Mouse (Mus musculus): ENCODE measurements at regions not wholly inside any gene's neighbourhood (a gene's known extent, or its start where the extent isn't known, plus 50 kb on each side); places are given as distances from the start of the nearest gene placed in this dataset.

DNA sequence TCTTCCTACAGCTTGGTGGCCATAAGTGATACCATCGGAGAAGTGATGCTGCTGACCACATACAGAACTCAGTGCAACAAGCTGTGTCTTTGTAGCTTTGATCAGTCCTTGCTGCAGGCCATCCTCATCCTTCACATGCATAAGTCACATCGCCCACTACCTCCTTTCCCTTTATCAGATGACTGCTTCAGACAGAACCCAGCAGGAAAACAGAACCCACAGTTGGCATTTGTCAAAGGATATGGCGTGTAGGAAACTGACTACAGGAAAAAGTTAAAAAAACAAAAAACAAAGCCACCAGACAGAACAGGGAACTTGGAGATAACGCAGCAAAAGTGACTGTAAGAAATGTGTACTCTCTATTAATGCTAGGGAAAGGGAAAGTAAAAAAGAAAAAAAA lies 136.1 kb upstream of the Mocs2 start:
- Histone ChIP-seq H3K27me3 (replicated peaks; ENCODE audit: insufficient read depth, low read length) (no peaks in the 10 kb centered on the region), H3K9me3 (ENCODE audit: low read length) (no peaks in the 10 kb centered on the region), H3K4me2 (replicated peaks; ENCODE audit: low read depth, low read length) (no peak overlapping the region), H3K4me1 (ENCODE audit: insufficient read depth, low read depth, low read length) (no peaks in the 10 kb centered on the region), H3K36me3 (ENCODE audit: insufficient read depth, low read length) (no peaks in the 10 kb centered on the region), H3K4me3 (ENCODE audit: low read depth, low read length) (no peak overlapping the region), H3K9ac (replicated peaks; ENCODE audit: low read depth) (no peak overlapping the region), H3K27ac (ENCODE audit: low read length) (no peak overlapping the region)
- DNase-seq (ENCODE audit: low spot score) (no peak), ATAC-seq (no peak)
- WGBS: 69% methylated on average over 4 of the region's 4 CpGs
- TF ChIP-seq EP300 (IDR thresholded peaks at IDR 0.05): no peak
- TF ChIP-seq CTCF (IDR thresholded peaks at IDR 0.05): no peak

DNA sequence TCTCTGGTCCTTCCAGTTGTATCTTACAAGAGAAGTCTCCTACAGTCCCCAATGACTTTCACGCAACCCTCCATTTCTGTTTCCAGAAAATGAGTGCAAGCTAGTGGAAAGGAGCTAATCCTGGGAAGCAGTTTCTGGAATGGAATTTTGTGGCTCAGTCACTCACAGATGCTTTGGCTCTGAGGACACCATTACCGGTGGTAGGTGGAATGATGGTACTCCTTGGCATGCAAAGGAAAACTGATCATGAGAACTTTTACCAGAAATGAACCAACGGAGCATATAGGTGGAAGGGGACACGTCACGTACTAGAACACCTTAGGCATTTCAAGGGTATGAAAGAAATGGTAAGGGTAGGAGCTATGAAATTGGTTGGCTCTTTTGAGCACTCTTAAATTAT lies 135.1 kb upstream of the Mocs2 start:
- Histone ChIP-seq H3K4me3 (ENCODE audit: low read depth, low read length) (no peak overlapping the region), H3K27me3 (replicated peaks; ENCODE audit: insufficient read depth, low read length) (no peaks in the 10 kb centered on the region), H3K27ac (ENCODE audit: low read length) (no peak overlapping the region), H3K9me3 (ENCODE audit: low read length) (no peaks in the 10 kb centered on the region), H3K36me3 (ENCODE audit: insufficient read depth, low read length) (no peaks in the 10 kb centered on the region), H3K4me1 (ENCODE audit: insufficient read depth, low read depth, low read length) (no peaks in the 10 kb centered on the region), H3K9ac (replicated peaks; ENCODE audit: low read depth) (no peak overlapping the region), H3K4me2 (replicated peaks; ENCODE audit: low read depth, low read length) (no peak overlapping the region)
- DNase-seq (ENCODE audit: low spot score) (no peak), ATAC-seq (no peak)
- TF ChIP-seq CTCF (IDR thresholded peaks at IDR 0.05) (no peak), EP300 (IDR thresholded peaks at IDR 0.05) (no peak)
- 92% methylated on average over 5 of the region's 5 CpGs for WGBS

DNA sequence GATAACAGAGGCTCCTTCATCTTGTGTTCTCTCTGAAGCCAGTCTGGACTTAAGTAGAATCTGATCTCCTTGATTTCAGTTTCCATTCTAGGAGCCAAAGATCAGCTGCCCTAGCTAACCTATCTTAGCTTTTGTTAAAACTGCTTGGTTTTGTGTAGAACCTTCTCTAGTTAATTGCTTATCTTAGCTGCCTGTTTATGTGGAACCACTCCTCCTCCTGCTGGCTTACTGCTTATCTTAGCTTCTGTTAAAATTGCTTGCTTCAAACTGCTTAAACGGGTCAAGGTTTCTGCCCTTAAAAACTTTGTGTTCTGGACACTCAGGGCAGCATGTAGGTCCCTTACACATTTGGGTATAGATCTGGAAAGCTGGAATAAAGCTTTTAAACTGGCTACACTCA lies 133.7 kb upstream of the Mocs2 start:
- no peak for DNase-seq (ENCODE audit: low spot score)
- no peak for ATAC-seq
- 34% methylated on average over 1 of the region's 1 CpGs for WGBS
- Histone ChIP-seq H3K4me3 (ENCODE audit: low read depth, low read length) (no peak overlapping the region), H3K36me3 (ENCODE audit: insufficient read depth, low read length) (no peaks in the 10 kb centered on the region), H3K27ac (ENCODE audit: low read length) (no peak overlapping the region), H3K4me1 (ENCODE audit: insufficient read depth, low read depth, low read length) (no peaks in the 10 kb centered on the region), H3K4me2 (replicated peaks; ENCODE audit: low read depth, low read length) (no peak overlapping the region), H3K9me3 (ENCODE audit: low read length) (no peaks in the 10 kb centered on the region), H3K27me3 (replicated peaks; ENCODE audit: insufficient read depth, low read length) (no peaks in the 10 kb centered on the region), H3K9ac (replicated peaks; ENCODE audit: low read depth) (no peak overlapping the region)
- no peak for TF ChIP-seq CTCF (IDR thresholded peaks at IDR 0.05)
- TF ChIP-seq EP300 (IDR thresholded peaks at IDR 0.05): no peak

DNA sequence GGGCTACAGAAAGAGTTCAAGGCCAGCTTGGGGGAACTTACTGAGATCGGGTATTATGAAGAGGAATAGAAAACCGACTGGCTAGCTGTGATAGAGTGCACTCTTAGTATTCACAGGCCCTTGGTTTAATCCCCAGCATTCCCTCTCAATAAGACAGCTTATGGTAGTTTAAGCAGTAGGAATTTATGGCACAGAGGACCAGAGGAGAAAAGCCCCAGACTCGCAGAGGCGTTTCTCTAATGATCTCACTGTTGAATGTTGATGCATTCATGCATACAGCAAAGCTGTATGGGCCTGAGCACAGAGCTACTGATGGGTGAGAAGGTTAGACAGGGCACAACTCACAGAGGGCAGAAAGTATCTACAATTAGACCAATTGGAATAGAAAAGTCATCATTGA lies 132.7 kb upstream of the Mocs2 start:
- no peak for TF ChIP-seq EP300 (IDR thresholded peaks at IDR 0.05)
- TF ChIP-seq CTCF (IDR thresholded peaks at IDR 0.05): no peak

DNA sequence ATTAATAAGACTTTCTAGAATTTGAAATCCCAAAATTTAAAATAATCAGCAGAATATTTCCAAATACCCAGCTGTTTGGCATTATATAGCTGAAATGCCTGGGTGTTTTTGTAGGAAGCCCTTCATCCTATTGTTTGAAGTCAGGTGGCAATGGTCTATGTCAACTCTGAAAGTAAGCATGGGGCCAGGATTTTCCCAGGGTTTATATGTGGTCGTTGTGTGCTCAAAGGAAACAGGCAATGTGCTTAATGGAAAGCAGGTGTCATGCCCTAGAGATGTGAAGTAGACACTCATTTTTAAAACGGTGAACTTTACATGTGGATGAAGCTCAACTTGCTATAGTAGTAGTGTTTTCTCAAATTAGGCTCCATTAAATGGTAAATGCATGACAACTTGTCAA lies 105.4 kb upstream of the Mocs2 start:
- H3K27me3 ChIP-seq (replicated peaks; ENCODE audit: insufficient read depth, low read length): no peaks in the 10 kb centered on the region
- 66% methylated on average over 2 of the region's 2 CpGs for WGBS

More for the DNA sequence above, 132.7 kb upstream of the Mocs2 start:
- no peak overlapping the region for H3K4me3 ChIP-seq (ENCODE audit: low read depth, low read length)
- ATAC-seq: no peak
- H3K36me3 ChIP-seq (ENCODE audit: insufficient read depth, low read length): no peaks in the 10 kb centered on the region
- no peak overlapping the region for H3K27ac ChIP-seq (ENCODE audit: low read length)
- no peaks in the 10 kb centered on the region for H3K9me3 ChIP-seq (ENCODE audit: low read length)
- no peak for DNase-seq (ENCODE audit: low spot score)
- H3K4me2 ChIP-seq (replicated peaks; ENCODE audit: low read depth, low read length): no peak overlapping the region
- H3K9ac ChIP-seq (replicated peaks; ENCODE audit: low read depth): no peak overlapping the region
- no peaks in the 10 kb centered on the region for H3K27me3 ChIP-seq (replicated peaks; ENCODE audit: insufficient read depth, low read length)
- no peaks in the 10 kb centered on the region for H3K4me1 ChIP-seq (ENCODE audit: insufficient read depth, low read depth, low read length)
- WGBS: 77% methylated on average over 4 of the region's 4 CpGs

GRCm38 (mm10) chr13:114719771-114720170 lies 98.3 kb upstream of the Mocs2 start:
- H3K27ac ChIP-seq (ENCODE audit: low read length): no peak overlapping the region
- H3K27me3 ChIP-seq (replicated peaks; ENCODE audit: insufficient read depth, low read length): no peaks in the 10 kb centered on the region
- 57% methylated on average over 4 of the region's 4 CpGs for WGBS
- DNase-seq (ENCODE audit: low spot score) (no peak), ATAC-seq (no peak)
- no peak for TF ChIP-seq EP300 (IDR thresholded peaks at IDR 0.05)
- H3K4me1 ChIP-seq (ENCODE audit: insufficient read depth, low read depth, low read length): no peaks in the 10 kb centered on the region
- H3K4me2 ChIP-seq (replicated peaks; ENCODE audit: low read depth, low read length): no peak overlapping the region
- no peaks in the 10 kb centered on the region for H3K36me3 ChIP-seq (ENCODE audit: insufficient read depth, low read length)
- H3K4me3 ChIP-seq (ENCODE audit: low read depth, low read length): no peak overlapping the region
- H3K9me3 ChIP-seq (ENCODE audit: low read length): no peaks in the 10 kb centered on the region
- no peak overlapping the region for H3K9ac ChIP-seq (replicated peaks; ENCODE audit: low read depth)

More for the DNA sequence above, 105.4 kb upstream of the Mocs2 start:
- TF ChIP-seq CTCF (IDR thresholded peaks at IDR 0.05) (no peak), EP300 (IDR thresholded peaks at IDR 0.05) (no peak)
- no peak overlapping the region for H3K9ac ChIP-seq (replicated peaks; ENCODE audit: low read depth)
- H3K27ac ChIP-seq (ENCODE audit: low read length): no peak overlapping the region
- no peaks in the 10 kb centered on the region for H3K36me3 ChIP-seq (ENCODE audit: insufficient read depth, low read length)
- no peaks in the 10 kb centered on the region for H3K4me1 ChIP-seq (ENCODE audit: insufficient read depth, low read depth, low read length)
- H3K4me2 ChIP-seq (replicated peaks; ENCODE audit: low read depth, low read length): no peak overlapping the region
- H3K4me3 ChIP-seq (ENCODE audit: low read depth, low read length): no peak overlapping the region
- DNase-seq (ENCODE audit: low spot score) (no peak), ATAC-seq (no peak)
- H3K9me3 ChIP-seq (ENCODE audit: low read length): no peaks in the 10 kb centered on the region

DNA sequence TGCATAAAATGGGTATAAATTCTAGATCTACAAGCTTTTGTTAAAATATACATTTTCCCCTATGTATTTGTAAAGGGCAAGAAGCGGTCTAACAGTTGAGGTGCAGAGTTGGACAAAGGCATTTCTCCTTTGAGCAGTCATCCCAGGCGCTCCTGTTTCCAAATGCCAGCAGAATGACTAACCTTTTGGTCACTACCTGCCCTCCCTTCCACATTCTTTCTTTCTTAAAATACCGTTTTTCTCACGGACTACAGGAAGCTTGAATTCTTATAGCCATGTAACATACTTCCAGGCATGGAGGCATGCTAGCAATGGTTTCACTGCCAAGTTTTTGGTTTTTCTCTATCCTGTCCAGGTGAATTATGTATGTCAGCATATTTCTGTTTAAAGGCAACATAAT lies 91.2 kb upstream of the Mocs2 start:
- 66% methylated on average over 4 of the region's 4 CpGs for WGBS
- Histone ChIP-seq H3K36me3 (ENCODE audit: insufficient read depth, low read length) (no peaks in the 10 kb centered on the region), H3K9me3 (ENCODE audit: low read length) (no peaks in the 10 kb centered on the region), H3K27ac (ENCODE audit: low read length) (no peak overlapping the region), H3K4me3 (ENCODE audit: low read depth, low read length) (no peak overlapping the region), H3K9ac (replicated peaks; ENCODE audit: low read depth) (no peak overlapping the region), H3K4me2 (replicated peaks; ENCODE audit: low read depth, low read length) (no peak overlapping the region), H3K4me1 (ENCODE audit: insufficient read depth, low read depth, low read length) (no peaks in the 10 kb centered on the region), H3K27me3 (replicated peaks; ENCODE audit: insufficient read depth, low read length) (no peaks in the 10 kb centered on the region)
- TF ChIP-seq EP300 (IDR thresholded peaks at IDR 0.05): no peak
- TF ChIP-seq CTCF (IDR thresholded peaks at IDR 0.05): no peak
- ATAC-seq (no peak), DNase-seq (ENCODE audit: low spot score) (no peak)

Data from lung, postnatal 0 days (tissue).